In the genomic region with DNA sequence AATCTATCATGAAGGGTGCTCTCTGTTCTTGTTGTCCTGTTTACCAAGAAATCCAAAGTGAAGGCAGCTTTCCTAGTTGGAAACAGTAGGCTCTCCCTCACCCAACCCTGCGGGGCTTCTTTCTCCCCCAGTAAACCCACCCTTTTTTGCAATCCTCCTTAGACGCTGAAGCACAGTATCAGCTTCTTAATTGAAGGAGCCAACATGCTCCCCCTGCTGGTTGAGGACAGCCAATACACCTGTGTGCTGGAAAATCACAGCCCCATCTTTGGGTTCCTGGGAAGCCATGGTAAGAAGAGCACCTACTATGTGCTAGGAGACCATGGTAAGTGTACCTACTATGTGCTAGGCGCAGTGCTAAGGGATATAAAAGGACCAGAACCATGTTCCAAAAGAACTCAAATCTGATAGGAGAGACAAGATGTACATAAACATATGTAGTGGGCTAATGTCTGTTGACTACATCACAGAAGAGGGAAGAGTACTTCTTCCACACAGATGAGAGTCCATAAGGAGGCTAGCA, we compare ENCODE assay signal across 8 mouse cellular contexts. TPM values are rescaled to one million over a fixed set of nuclear protein-coding genes. Genes with fewer than 3 reads are reported as not detected.
DNase-seq lines count a peak whose midpoint lies in the region; ATAC-seq and TF ChIP-seq lines count a peak whose summit lies in the region.
"Had no signal": no experiment of that assay in that cellular context is flagged by ENCODE, and none has a peak within 500 bp of the region (broad histone marks: within the 10 kb centered on the region; RNA-seq: fewer than 3 reads in every experiment).

No protein-coding gene starts in this region.

- no peaks in the 10 kb centered on the region for H3K27me3 ChIP-seq in kidney, adult 2 months (replicated peaks; ENCODE audit: control insufficient read depth, insufficient read depth, low read length)
- H3K27me3 ChIP-seq in kidney, embryonic 16.5 days (ENCODE audit: insufficient read depth, low read length) = no peaks in the 10 kb centered on the region
- H3K27me3 ChIP-seq in limb, embryonic 10.5 days (ENCODE audit: low read depth, poor library complexity, severe bottlenecking) = no peaks in the 10 kb centered on the region

- H3K4me1 ChIP-seq in kidney, adult 2 months (ENCODE audit: control insufficient read depth, insufficient read depth, low read length) = no peaks in the 10 kb centered on the region
- H3K4me1 ChIP-seq in kidney, embryonic 16.5 days (ENCODE audit: insufficient read depth, low read length) = peaks cover 5% of the 10 kb centered on the region
- H3K4me1 ChIP-seq in limb, embryonic 10.5 days = peaks cover 16% of the 10 kb centered on the region

- H3K9me3 ChIP-seq in kidney, embryonic 16.5 days (ENCODE audit: low read length) = no peaks in the 10 kb centered on the region
- no peaks in the 10 kb centered on the region for H3K9me3 ChIP-seq in limb, embryonic 10.5 days (replicated peaks)

- no peak overlapping the region for H3K9ac ChIP-seq in kidney, embryonic 16.5 days (replicated peaks; ENCODE audit: low read length)

- WGBS in kidney, adult 2 months = 5% methylated on average over 3 of the region's 3 CpGs
- WGBS in kidney, embryonic 16.5 days = 9% methylated on average over 3 of the region's 3 CpGs
- WGBS in limb, embryonic 10.5 days = 18% methylated on average over 3 of the region's 3 CpGs

- no peak for ATAC-seq in kidney, embryonic 16.5 days (ENCODE audit: low FRiP score, low TSS enrichment)

- H3K36me3 ChIP-seq in kidney, adult 2 months (ENCODE audit: control insufficient read depth, insufficient read depth, low read length) = no peaks in the 10 kb centered on the region
- H3K36me3 ChIP-seq in kidney, embryonic 16.5 days (ENCODE audit: insufficient read depth, low read length) = no peaks in the 10 kb centered on the region
- H3K36me3 ChIP-seq in limb, embryonic 10.5 days = no peaks in the 10 kb centered on the region

- H3K27ac ChIP-seq in kidney, adult 2 months (ENCODE audit: insufficient read depth, low read depth, low read length) = no peak overlapping the region
- no peak overlapping the region for H3K27ac ChIP-seq in kidney, embryonic 16.5 days (ENCODE audit: low read length)
- H3K27ac ChIP-seq in limb, embryonic 10.5 days = no peak overlapping the region
- H3K27ac ChIP-seq: macrophage had no signal

- H3K4me2 ChIP-seq in kidney, embryonic 16.5 days (replicated peaks; ENCODE audit: low read depth, low read length) = no peak overlapping the region

- TF ChIP-seq CTCF in kidney, adult 2 months (conservative IDR thresholded peaks at IDR 0.05; ENCODE audit: insufficient read depth, insufficient read length, low read depth, low read length) = peak; percentile 75

- H3K4me3 ChIP-seq in kidney, adult 2 months (ENCODE audit: insufficient read depth, low read depth, low read length) = no peak overlapping the region
- H3K4me3 ChIP-seq in kidney, embryonic 16.5 days (ENCODE audit: low read length) = no peak overlapping the region
- no peak overlapping the region for H3K4me3 ChIP-seq in limb, embryonic 10.5 days

- TF ChIP-seq POLR2A in kidney, adult 2 months (IDR thresholded peaks at IDR 0.05; ENCODE audit: low read depth, low read length) = no peak

- peak; percentile 18 for DNase-seq in kidney, adult 2 months
- DNase-seq in CD4-positive helper T cell, adult 2 months (ENCODE audit: low read depth, low spot score) = peak; percentile 16
- DNase-seq in NIH3T3 (ENCODE audit: low read depth) = peak; percentile 73
- DNase-seq in embryo, embryonic 11.5 days (ENCODE audit: low read depth, low spot score) = peak; percentile 44
- DNase-seq in limb, embryonic 10.5 days (ENCODE audit: low spot score) = peak; percentile 62
- DNase-seq in thymus, postnatal 25 days = peak; percentile 18

RNA-seq across cellular contexts. Expression of a gene that starts 12.4 kb away (rescaled TPM):
- polyA plus RNA-seq in kidney, adult 2 months (2012; rRNA removed) = 0.06 and 0.15 TPM in 2 replicates
- polyA plus RNA-seq in kidney, embryonic 16.5 days (2015; fragmentation: Nextera tagmentation; extraction: Ambion mirVana) = 6.0 and 6.2 TPM in 2 replicates
- 1.0 and 1.2 TPM in 2 replicates for polyA plus RNA-seq in limb, embryonic 10.5 days (2016; fragmentation: Nextera tagmentation; extraction: Ambion mirVana)
- polyA plus RNA-seq: macrophage had no signal

Comparison
In these comparisons a context has a peak if more than half of its experiments do, and no peak if none do; other contexts are left out.
1. DNase-seq: peak in every context shown above with its lines; median percentile 73 in NIH3T3; 62 in limb, embryonic 10.5 days; 44 in embryo, embryonic 11.5 days; 18 in kidney, adult 2 months; 18 in thymus, postnatal 25 days; 16 in CD4-positive helper T cell, adult 2 months.